Comparison of ENCODE assay signal across 8 mouse cellular contexts in genomic region chr3:95105586-95106337, GRCm38 (mm10). TPM values are rescaled to one million over a fixed set of nuclear protein-coding genes. Genes with fewer than 3 reads are reported as not detected.
DNase-seq lines count a peak whose midpoint lies in the region; ATAC-seq and TF ChIP-seq lines count a peak whose summit lies in the region.

No protein-coding gene starts in this region.

- no peak for DNase-seq in heart, postnatal 36 days
- DNase-seq in MEL-GATA-1-ER (ENCODE audit: extremely low read depth, low read depth): peak; percentile 70
- DNase-seq in forebrain, postnatal 0 days: no peak
- no peak for DNase-seq in cerebellum, postnatal 25 days
- no peak for DNase-seq in left cerebral cortex, adult 18-20 months (ENCODE audit: low spot score in 2 of 2)
- no peak for DNase-seq in spleen, postnatal 4 days (ENCODE audit: low spot score in 2 of 2)

- peaks cover 24% of the 10 kb centered on the region for H3K36me3 ChIP-seq in heart, embryonic 13.5 days
- no peaks in the 10 kb centered on the region for H3K36me3 ChIP-seq in forebrain, postnatal 0 days (ENCODE audit: insufficient read depth)

- peak overlapping the region; percentile 97 for H3K4me3 ChIP-seq in heart, embryonic 13.5 days
- peak overlapping the region; percentile 98 for H3K4me3 ChIP-seq in forebrain, postnatal 0 days (ENCODE audit: low read depth, low read length)

- intact Hi-C loops in heart, postnatal 36 days (cut with DNase I): no loop called here

- H3K4me2 ChIP-seq in heart, embryonic 13.5 days: peak overlapping the region; percentile 95
- H3K4me2 ChIP-seq in forebrain, postnatal 0 days (ENCODE audit: low read depth): peak overlapping the region; percentile 82

- peaks cover 41% of the 10 kb centered on the region for H3K4me1 ChIP-seq in heart, embryonic 13.5 days
- H3K4me1 ChIP-seq in forebrain, postnatal 0 days (ENCODE audit: insufficient read depth): peaks cover 9% of the 10 kb centered on the region

- ATAC-seq in heart, embryonic 13.5 days (ENCODE audit: extremely low read depth, insufficient number of reproducible peaks, low FRiP score, low TSS enrichment): no peak
- no peak for ATAC-seq in forebrain, postnatal 0 days
- ATAC-seq in megakaryocyte, adult 5-6 weeks (ENCODE audit: poor library complexity, severe bottlenecking): peak; percentile 10; the same call in 1 of the 2 replicates

- H3K27me3 ChIP-seq in heart, embryonic 13.5 days (replicated peaks): no peaks in the 10 kb centered on the region
- H3K27me3 ChIP-seq in forebrain, postnatal 0 days (ENCODE audit: insufficient read depth, low read length): no peaks in the 10 kb centered on the region

- 0% methylated on average over 16 of the region's 16 CpGs for WGBS in heart, embryonic 13.5 days
- under 1% methylated on average over 16 of the region's 16 CpGs for WGBS in forebrain, postnatal 0 days

- H3K9me3 ChIP-seq in heart, embryonic 13.5 days: no peaks in the 10 kb centered on the region
- H3K9me3 ChIP-seq in forebrain, postnatal 0 days (ENCODE audit: low read length): no peaks in the 10 kb centered on the region

- peak overlapping the region; percentile 89 for H3K27ac ChIP-seq in heart, embryonic 13.5 days (replicated peaks)
- H3K27ac ChIP-seq in forebrain, postnatal 0 days (ENCODE audit: low read depth, low read length): peak overlapping the region; percentile 92

- H3K9ac ChIP-seq in heart, embryonic 13.5 days: peak overlapping the region; percentile 98
- H3K9ac ChIP-seq in forebrain, postnatal 0 days: peak overlapping the region; percentile 90

- TF ChIP-seq CTCF in forebrain, postnatal 0 days (IDR thresholded peaks at IDR 0.05; ENCODE audit: low read depth): no peak

RNA-seq across cellular contexts. Expression of gene Pip5k1a, which starts 1.0 kb away (rescaled TPM):
- 16.4 and 17.5 TPM in 2 replicates for polyA plus RNA-seq in heart, embryonic 13.5 days (2015; fragmentation: Nextera tagmentation; extraction: Ambion mirVana)
- 10 to 100 TPM; 16.5 to 17.1 TPM for total RNA-seq in heart, postnatal 36 days (2021)
- total RNA-seq in forebrain, postnatal 0 days (2014; rRNA removed): 19.5 and 22.6 TPM in 2 replicates
- polyA plus RNA-seq in forebrain, postnatal 0 days (2015; fragmentation: Nextera tagmentation; extraction: Ambion mirVana): 13.8 and 14.5 TPM in 2 replicates
- total RNA-seq in megakaryocyte, adult 5-6 weeks (2015): 9.7 and 15.8 TPM in 2 replicates
- total RNA-seq in megakaryocyte, adult 5-6 weeks (2017): 12.4 and 14.5 TPM in 2 replicates
- 10 to 100 TPM; 53.1 to 61.1 TPM for total RNA-seq in left cerebral cortex, adult 18-20 months (2021)

RNA-seq across cellular contexts. Expression of gene Vps72, which starts 5.1 kb away (rescaled TPM):
- polyA plus RNA-seq in heart, embryonic 13.5 days (2015; fragmentation: Nextera tagmentation; extraction: Ambion mirVana): 98.9 and 100.0 TPM in 2 replicates
- 10 to 100 TPM; 31.7 to 35.2 TPM for total RNA-seq in heart, postnatal 36 days (2021)
- 88.6 and 92.8 TPM in 2 replicates for total RNA-seq in forebrain, postnatal 0 days (2014; rRNA removed)
- 164 and 191 TPM in 2 replicates for polyA plus RNA-seq in forebrain, postnatal 0 days (2015; fragmentation: Nextera tagmentation; extraction: Ambion mirVana)
- 33.6 and 37.3 TPM in 2 replicates for total RNA-seq in megakaryocyte, adult 5-6 weeks (2015)
- 74.0 and 77.3 TPM in 2 replicates for total RNA-seq in megakaryocyte, adult 5-6 weeks (2017)
- 10 to 100 TPM; 41.7 to 44.4 TPM for total RNA-seq in left cerebral cortex, adult 18-20 months (2021)

RNA-seq across cellular contexts. Expression of gene Tmod4, which starts 18.5 kb away (rescaled TPM):
- 0.82 and 1.4 TPM in 2 replicates for polyA plus RNA-seq in heart, embryonic 13.5 days (2015; fragmentation: Nextera tagmentation; extraction: Ambion mirVana)
- total RNA-seq in heart, postnatal 36 days (2021): 10 to 100 TPM; 17.6 to 29.1 TPM
- total RNA-seq in forebrain, postnatal 0 days (2014; rRNA removed): 0.24 and 1.5 TPM in 2 replicates
- 0.39 and 0.62 TPM in 2 replicates for polyA plus RNA-seq in forebrain, postnatal 0 days (2015; fragmentation: Nextera tagmentation; extraction: Ambion mirVana)
- total RNA-seq in megakaryocyte, adult 5-6 weeks (2015): 1.1 and 4.4 TPM in 2 replicates
- not detected in 2 replicates for total RNA-seq in megakaryocyte, adult 5-6 weeks (2017)
- total RNA-seq in left cerebral cortex, adult 18-20 months (2021): under 1 TPM in 1 of 2 experiments, not detected in 1; 0.73 TPM

RNA-seq across cellular contexts. Expression of gene Scnm1, which starts 28.0 kb away (rescaled TPM):
- 51.7 and 54.2 TPM in 2 replicates for polyA plus RNA-seq in heart, embryonic 13.5 days (2015; fragmentation: Nextera tagmentation; extraction: Ambion mirVana)
- total RNA-seq in heart, postnatal 36 days (2021): 10 to 100 TPM; 24.1 to 37.5 TPM
- 47.6 and 52.7 TPM in 2 replicates for total RNA-seq in forebrain, postnatal 0 days (2014; rRNA removed)
- 83.3 and 88.9 TPM in 2 replicates for polyA plus RNA-seq in forebrain, postnatal 0 days (2015; fragmentation: Nextera tagmentation; extraction: Ambion mirVana)
- total RNA-seq in megakaryocyte, adult 5-6 weeks (2015): 51.3 and 61.3 TPM in 2 replicates
- 68.0 and 72.8 TPM in 2 replicates for total RNA-seq in megakaryocyte, adult 5-6 weeks (2017)
- 10 to 100 TPM; 45.3 to 47.6 TPM for total RNA-seq in left cerebral cortex, adult 18-20 months (2021)

RNA-seq across cellular contexts. Expression of gene Lysmd1, which starts 28.1 kb away (rescaled TPM):
- polyA plus RNA-seq in heart, embryonic 13.5 days (2015; fragmentation: Nextera tagmentation; extraction: Ambion mirVana): 8.8 and 9.8 TPM in 2 replicates
- 1 to 10 TPM; 5.8 to 6.5 TPM for total RNA-seq in heart, postnatal 36 days (2021)
- 38.7 and 39.2 TPM in 2 replicates for total RNA-seq in forebrain, postnatal 0 days (2014; rRNA removed)
- 39.7 and 45.8 TPM in 2 replicates for polyA plus RNA-seq in forebrain, postnatal 0 days (2015; fragmentation: Nextera tagmentation; extraction: Ambion mirVana)
- 3.3 and 3.8 TPM in 2 replicates for total RNA-seq in megakaryocyte, adult 5-6 weeks (2015)
- total RNA-seq in megakaryocyte, adult 5-6 weeks (2017): 4.4 and 5.0 TPM in 2 replicates
- 10 to 100 TPM; 15.8 to 17.1 TPM for total RNA-seq in left cerebral cortex, adult 18-20 months (2021)
